Mouse (Mus musculus): ENCODE measurements around the gene Foxn3.

- no peak for TF ChIP-seq POLR2A (IDR thresholded peaks at IDR 0.05; ENCODE audit: insufficient read depth, low read length)
- TF ChIP-seq CTCF (IDR thresholded peaks at IDR 0.05; ENCODE audit: low read depth, low read length) = no peak
- TF ChIP-seq EP300 (IDR thresholded peaks at IDR 0.05; ENCODE audit: insufficient read depth, low read depth, low read length) = no peak
Measured at GRCm38 (mm10) chr12:99400907-99401306, 162.5 kb downstream of the Foxn3 start.

Data from ES-Bruce4 (cell line).